Mouse (Mus musculus) heart, embryonic 14.5 days (tissue): ENCODE measurements at regions not wholly inside any gene's neighbourhood (a gene's known extent, or its start where the extent isn't known, plus 50 kb on each side); places are given as distances from the start of the nearest gene placed in this dataset.

Experiments used
- ATAC-seq: fragments of 200-750 bp; cut with Nextera tagmentation; 2 replicates; pipeline ENCODE4 v1.8.0; 2017; ENCODE audit warnings: low read depth, moderate TSS enrichment; ENCODE audit not compliant: insufficient number of reproducible peaks, insufficient read depth, low FRiP score
- H3K27ac ChIP-seq, 2 experiments: fragments of 200-500 bp in 1 of 2; fragments of 300-500 bp in 1 of 2; sonication (generic) in 1 of 2; replicated peaks in 1 of 2; 2 replicates each; pipeline ENCODE4 v1.5.1; 2012 to 2014; ENCODE audit warnings: low read depth in 2 of 2, low read length in 2 of 2, control low read depth in 1 of 2, mild to moderate bottlenecking in 1 of 2, mixed read lengths in 1 of 2; ENCODE audit not compliant: control insufficient read depth in 1 of 2, insufficient read depth in 1 of 2
- H3K27me3 ChIP-seq: fragments of 300-500 bp; sonication (generic); 2 replicates; pipeline ENCODE4 v1.6.1; 2014; ENCODE audit warnings: mild to moderate bottlenecking, low read length, control low read depth; ENCODE audit not compliant: control insufficient read depth, insufficient read depth
- H3K36me3 ChIP-seq: fragments of 300-500 bp; sonication (generic); 2 replicates; pipeline ENCODE4 v1.6.1; 2014; ENCODE audit warnings: mild to moderate bottlenecking, control low read depth, low read length, mixed read lengths; ENCODE audit not compliant: control insufficient read depth, insufficient read depth
- H3K4me1 ChIP-seq, 2 experiments: fragments of 200-500 bp in 1 of 2; fragments of 300-500 bp in 1 of 2; sonication (generic) in 1 of 2; 2 replicates each; pipeline ENCODE4 v1.6.1; 2012 to 2014; ENCODE audit warnings: low read length in 2 of 2, control low read depth in 1 of 2, mixed read lengths in 1 of 2; ENCODE audit not compliant: control insufficient read depth in 2 of 2, insufficient read depth in 2 of 2
- H3K4me2 ChIP-seq: fragments of 300-500 bp; sonication (generic); 2 replicates; pipeline ENCODE4 v1.6.1; 2014; ENCODE audit warnings: mild to moderate bottlenecking, low read length
- H3K4me3 ChIP-seq, 2 experiments: fragments of 200-500 bp in 1 of 2; fragments of 300-500 bp in 1 of 2; sonication (generic) in 1 of 2; 2 replicates each; pipeline ENCODE4 v1.5.1; 2012 to 2014; ENCODE audit warnings: low read length in 2 of 2, mild to moderate bottlenecking in 2 of 2, control low read depth in 1 of 2, low read depth in 1 of 2, moderate library complexity in 1 of 2; ENCODE audit not compliant: control insufficient read depth in 1 of 2, insufficient read depth in 1 of 2
- H3K9ac ChIP-seq: fragments of 300-500 bp; sonication (generic); 2 replicates; pipeline ENCODE4 v1.6.1; 2014; ENCODE audit warnings: mild to moderate bottlenecking, low read length
- H3K9me3 ChIP-seq: fragments of 300-500 bp; sonication (generic); 2 replicates; pipeline ENCODE4 v1.6.1; 2016; ENCODE audit warnings: low read length, control low read depth; ENCODE audit not compliant: control insufficient read depth
- WGBS: fragments of 180-500 bp; shearing (Covaris S2); extraction: QIAGEN DNeasy Blood & Tissue Kit; methylation state at CpG from one replicate; pipeline ENCODE4 v1.1.7; 2014; 5-methylcytosine and 5-hydroxymethylcytosine counted together

GRCm38 (mm10) chr2:138827813-138828570 is 571.6 kb downstream of the Btbd3 start:
- no peak overlapping the region for H3K4me3 ChIP-seq
- no peaks in the 10 kb centered on the region for H3K27me3 ChIP-seq
- H3K36me3 ChIP-seq, result no peaks in the 10 kb centered on the region
- no peaks in the 10 kb centered on the region for H3K9me3 ChIP-seq
- H3K4me2 ChIP-seq, result no peak overlapping the region
- no peak overlapping the region for H3K9ac ChIP-seq
- H3K27ac ChIP-seq, result no peak overlapping the region
- 61% methylated on average over 2 of the region's 2 CpGs for WGBS
- H3K4me1 ChIP-seq, result no peaks in the 10 kb centered on the region
- ATAC-seq, result no peak

GRCm38 (mm10) chr2:138838846-138839245 is 582.5 kb downstream of the Btbd3 start:
- no peak overlapping the region for H3K9ac ChIP-seq
- H3K36me3 ChIP-seq, result no peaks in the 10 kb centered on the region
- H3K4me3 ChIP-seq, result no peak overlapping the region
- H3K4me2 ChIP-seq, result no peak overlapping the region
- no peaks in the 10 kb centered on the region for H3K27me3 ChIP-seq
- H3K4me1 ChIP-seq, result no peaks in the 10 kb centered on the region
- no peak overlapping the region for H3K27ac ChIP-seq
- no peaks in the 10 kb centered on the region for H3K9me3 ChIP-seq
- no peak for ATAC-seq
- WGBS, result 58% methylated on average over 3 of the region's 3 CpGs

GRCm38 (mm10) chr2:138859121-138859520 is 602.8 kb downstream of the Btbd3 start:
- Histone ChIP-seq H3K4me2 (no peak overlapping the region), H3K27ac (no peak overlapping the region), H3K36me3 (no peaks in the 10 kb centered on the region), H3K9me3 (no peaks in the 10 kb centered on the region), H3K27me3 (no peaks in the 10 kb centered on the region), H3K4me3 (no peak overlapping the region), H3K4me1 (no peaks in the 10 kb centered on the region), H3K9ac (no peak overlapping the region)
- no peak for ATAC-seq

GRCm38 (mm10) chr2:138896563-138896962 is 597.1 kb upstream of the Sptlc3 start:
- H3K4me2 ChIP-seq, result no peak overlapping the region
- H3K4me3 ChIP-seq, result no peak overlapping the region
- no peaks in the 10 kb centered on the region for H3K27me3 ChIP-seq
- H3K4me1 ChIP-seq, result no peaks in the 10 kb centered on the region
- WGBS, result 43% methylated on average over 3 of the region's 3 CpGs
- no peaks in the 10 kb centered on the region for H3K36me3 ChIP-seq
- H3K9ac ChIP-seq, result no peak overlapping the region
- H3K9me3 ChIP-seq, result no peaks in the 10 kb centered on the region
- no peak overlapping the region for H3K27ac ChIP-seq
- no peak for ATAC-seq

GRCm38 (mm10) chr2:138897101-138897500 is 596.6 kb upstream of the Sptlc3 start:
- Histone ChIP-seq H3K36me3 (no peaks in the 10 kb centered on the region), H3K4me3 (no peak overlapping the region), H3K4me2 (no peak overlapping the region), H3K27me3 (no peaks in the 10 kb centered on the region), H3K4me1 (no peaks in the 10 kb centered on the region), H3K27ac (no peak overlapping the region), H3K9ac (no peak overlapping the region), H3K9me3 (no peaks in the 10 kb centered on the region)
- WGBS, result 33% methylated on average over 3 of the region's 3 CpGs
- no peak for ATAC-seq

GRCm38 (mm10) chr2:138937165-138937564 is 556.5 kb upstream of the Sptlc3 start:
- Histone ChIP-seq H3K4me2 (no peak overlapping the region), H3K27me3 (no peaks in the 10 kb centered on the region), H3K4me3 (no peak overlapping the region), H3K9me3 (no peaks in the 10 kb centered on the region), H3K9ac (no peak overlapping the region), H3K36me3 (no peaks in the 10 kb centered on the region), H3K27ac (no peak overlapping the region), H3K4me1 (no peaks in the 10 kb centered on the region)
- no peak for ATAC-seq
- 85% methylated on average over 2 of the region's 2 CpGs for WGBS

- no peaks in the 10 kb centered on the region for H3K9me3 ChIP-seq
- H3K4me3 ChIP-seq, result no peak overlapping the region
- no peak overlapping the region for H3K27ac ChIP-seq
- H3K4me2 ChIP-seq, result no peak overlapping the region
- no peak overlapping the region for H3K9ac ChIP-seq
- 88% methylated on average over 2 of the region's 2 CpGs for WGBS
- H3K27me3 ChIP-seq, result no peaks in the 10 kb centered on the region
- no peaks in the 10 kb centered on the region for H3K36me3 ChIP-seq
- no peak for ATAC-seq
- H3K4me1 ChIP-seq, result no peaks in the 10 kb centered on the region
Measured at GRCm38 (mm10) chr2:138939367-138939766, 554.3 kb upstream of the Sptlc3 start.
